Comparison of ENCODE assay signal across 14 mouse cellular contexts in genomic region chr3:45385028-45385427, GRCm38 (mm10). TPM values are rescaled to one million over a fixed set of nuclear protein-coding genes. Genes with fewer than 3 reads are reported as not detected.
A peak's percentile ranks its signal among the peaks of the same experiment; 100 is the strongest.
DNase-seq lines count a peak whose midpoint lies in the region; ATAC-seq lines count a peak whose summit lies in the region.
"Had no signal": no experiment of that assay in that cellular context is flagged by ENCODE, and none has a peak within 500 bp of the region (broad histone marks: within the 10 kb centered on the region; RNA-seq: fewer than 3 reads in every experiment).

No protein-coding gene starts in this region.

- DNase-seq in neural tube, embryonic 11.5 days (ENCODE audit: low spot score): peak; percentile 22
- DNase-seq in neural tube, embryonic 10.5 days (ENCODE audit: extremely low spot score, low spot score): no peak
- DNase-seq in left cerebral cortex, postnatal 14 days (ENCODE audit: low spot score in 2 of 2): peak; percentile 48 to 57
- DNase-seq in right cerebral cortex, postnatal 4 days: peak; percentile 5
- DNase-seq in c-Kit-positive CD71-positive TER-119-positive erythroid progenitor cells, embryonic 14.5 days (ENCODE audit: low spot score): no peak
- DNase-seq: adrenal gland, adult 8-10 months; gastrocnemius, postnatal 36 days; kidney, postnatal 4 days; thymus, postnatal 36 days had no signal

- no peak overlapping the region; the same call in 1 of the 2 replicates for H3K4me2 ChIP-seq in neural tube, embryonic 11.5 days (ENCODE audit: low read depth)
- peak overlapping the region; percentile 46 for H3K4me2 ChIP-seq in forebrain, embryonic 16.5 days (ENCODE audit: low read length)

- no peak overlapping the region for H3K4me3 ChIP-seq in neural tube, embryonic 11.5 days (ENCODE audit: low read depth, low read length)
- H3K4me3 ChIP-seq in forebrain, embryonic 16.5 days (replicated peaks; ENCODE audit: low read length): peak overlapping the region; percentile 10

- ATAC-seq in neural tube, embryonic 11.5 days (ENCODE audit: insufficient read depth, low FRiP score, low TSS enrichment): no peak
- ATAC-seq in forebrain, embryonic 16.5 days: peak; percentile 83
- ATAC-seq in inflammation-experienced regulatory T-cells, adult 6 months: no peak

- H3K27me3 ChIP-seq in neural tube, embryonic 11.5 days (ENCODE audit: control insufficient read depth, insufficient read depth, low read length): peaks cover 14% of the 10 kb centered on the region
- no peaks in the 10 kb centered on the region for H3K27me3 ChIP-seq in forebrain, embryonic 16.5 days (replicated peaks; ENCODE audit: control insufficient read depth, insufficient read depth, low read length)

- H3K9me3 ChIP-seq in neural tube, embryonic 11.5 days (ENCODE audit: control insufficient read depth, low read length): no peaks in the 10 kb centered on the region
- H3K9me3 ChIP-seq in forebrain, embryonic 16.5 days (ENCODE audit: control insufficient read depth, low read length): no peaks in the 10 kb centered on the region

- H3K9ac ChIP-seq in neural tube, embryonic 11.5 days (ENCODE audit: low read length): no peak overlapping the region
- H3K9ac ChIP-seq in forebrain, embryonic 16.5 days (replicated peaks; ENCODE audit: low read depth, low read length): peak overlapping the region; percentile 2; the same call in 1 of the 2 replicates

- 34% methylated on average over 3 of the region's 3 CpGs for WGBS in neural tube, embryonic 11.5 days
- WGBS in forebrain, embryonic 16.5 days: 3% methylated on average over 3 of the region's 3 CpGs

- H3K36me3 ChIP-seq in neural tube, embryonic 11.5 days (ENCODE audit: control insufficient read depth, insufficient read depth, low read length): no peaks in the 10 kb centered on the region
- H3K36me3 ChIP-seq in forebrain, embryonic 16.5 days (ENCODE audit: control insufficient read depth, insufficient read depth): no peaks in the 10 kb centered on the region

- no peak overlapping the region for H3K27ac ChIP-seq in neural tube, embryonic 11.5 days (ENCODE audit: low read depth, low read length)
- H3K27ac ChIP-seq in forebrain, embryonic 16.5 days (ENCODE audit: low read length): peak overlapping the region; percentile 33; the same call in 1 of the 2 replicates

- H3K4me1 ChIP-seq in neural tube, embryonic 11.5 days (ENCODE audit: control insufficient read depth, insufficient read depth, low read length): peaks cover 5% of the 10 kb centered on the region; the same call in 1 of the 2 replicates
- H3K4me1 ChIP-seq in forebrain, embryonic 16.5 days (replicated peaks; ENCODE audit: control insufficient read depth, insufficient read depth, low read length): peaks cover 8% of the 10 kb centered on the region

- intact Hi-C loops in left cerebral cortex, postnatal 14 days (cut with DNase I): no loop called here

RNA-seq across cellular contexts. Expression of gene Pcdh10, which starts 6.8 kb away (rescaled TPM):
- polyA plus RNA-seq in neural tube, embryonic 11.5 days (2014; fragmentation: Nextera tagmentation; extraction: Ambion mirVana): 4.7 and 5.1 TPM in 2 replicates
- 12.0 and 15.8 TPM in 2 replicates for polyA plus RNA-seq in forebrain, embryonic 16.5 days (2015; fragmentation: Nextera tagmentation; extraction: Ambion mirVana)
- total RNA-seq in left cerebral cortex, postnatal 14 days (2021): 100 to 1,000 TPM; 206 to 214 TPM
- under 1 TPM in 1 of 3 experiments, not detected in 2; 0.11 TPM for polyA plus RNA-seq in inflammation-experienced regulatory T-cells, adult 6 months (2017; shearing (Covaris generic))
- total RNA-seq: common myeloid progenitor, adult 5-6 weeks; MEL had no signal
- polyA plus RNA-seq: liver, embryonic 16.5 days had no signal

Comparison
In these comparisons a context has a peak if more than half of its experiments do, and no peak if none do; other contexts are left out.
1. DNase-seq: peak in neural tube, embryonic 11.5 days (single experiment), left cerebral cortex, postnatal 14 days (2 of 2) and right cerebral cortex, postnatal 4 days (single experiment); none in neural tube, embryonic 10.5 days (single experiment) and c-Kit-positive CD71-positive TER-119-positive erythroid progenitor cells, embryonic 14.5 days (single experiment).